In genomic region chr11:78079961-78080921, GRCm38 (mm10) we compare ENCODE assay signal across 8 mouse cellular contexts. TPM values are rescaled to one million over a fixed set of nuclear protein-coding genes. Genes with fewer than 3 reads are reported as not detected.
DNase-seq lines count a peak whose midpoint lies in the region; ATAC-seq and TF ChIP-seq lines count a peak whose summit lies in the region.

Gene Eral1 (minus strand): TSS chr11:78080383.

- WGBS in forebrain, embryonic 12.5 days = 1% methylated on average over 42 of the region's 42 CpGs
- WGBS in heart, postnatal 0 days = 1% methylated on average over 42 of the region's 42 CpGs
- under 1% methylated on average over 42 of the region's 42 CpGs for WGBS in liver, embryonic 16.5 days (ENCODE audit: insufficient replicate concordance)
- WGBS in neural tube, embryonic 14.5 days = 2% methylated on average over 42 of the region's 42 CpGs

- TF ChIP-seq RAD21 in CH12.LX (IDR thresholded peaks at IDR 0.05; ENCODE audit: low read depth, low read length) = no peak

- peaks cover 16 to 31% of the 10 kb centered on the region in 2 experiments for H3K36me3 ChIP-seq in CH12.LX (replicated peaks in 1 of 2; ENCODE audit: control insufficient read depth in 1 of 2, insufficient read depth in 1 of 2, low read length in 1 of 2)
- peaks cover 26% of the 10 kb centered on the region for H3K36me3 ChIP-seq in forebrain, embryonic 12.5 days (replicated peaks)
- H3K36me3 ChIP-seq in heart, postnatal 0 days (replicated peaks; ENCODE audit: control insufficient read depth, insufficient read depth, low read length) = peaks cover 25% of the 10 kb centered on the region
- peaks cover 11% of the 10 kb centered on the region for H3K36me3 ChIP-seq in liver, embryonic 16.5 days (ENCODE audit: control insufficient read depth, insufficient read depth)
- peaks cover 7% of the 10 kb centered on the region; the same call in 1 of the 2 replicates for H3K36me3 ChIP-seq in neural tube, embryonic 14.5 days (ENCODE audit: control insufficient read depth, insufficient read depth, low read length)

- H3K4me1 ChIP-seq in CH12.LX (ENCODE audit: control insufficient read depth in 1 of 2, insufficient read depth in 2 of 2) = peaks cover 4 to 19% of the 10 kb centered on the region in 2 experiments
- peaks cover 15% of the 10 kb centered on the region for H3K4me1 ChIP-seq in forebrain, embryonic 12.5 days
- peaks cover 13% of the 10 kb centered on the region; the same call in 1 of the 2 replicates for H3K4me1 ChIP-seq in heart, postnatal 0 days (ENCODE audit: control insufficient read depth, insufficient read depth)
- peaks cover 22% of the 10 kb centered on the region for H3K4me1 ChIP-seq in liver, embryonic 16.5 days (ENCODE audit: control insufficient read depth, low read depth, low read length)
- peaks cover 7% of the 10 kb centered on the region; the same call in 1 of the 2 replicates for H3K4me1 ChIP-seq in neural tube, embryonic 14.5 days (ENCODE audit: control insufficient read depth, insufficient read depth, low read length)

- peaks cover 17% of the 10 kb centered on the region for H3K79me2 ChIP-seq in CH12.LX (replicated peaks; ENCODE audit: control insufficient read depth, extremely low read depth, insufficient read depth, poor library complexity, severe bottlenecking)

- H3K4me3 ChIP-seq in CH12.LX (replicated peaks in 1 of 3; ENCODE audit: low read depth in 2 of 3, low read length in 2 of 3, poor library complexity in 1 of 3) = peak within 1 kb of the TSS; percentile 73 to 96 (median 86)
- H3K4me3 ChIP-seq in forebrain, embryonic 12.5 days (replicated peaks) = peak within 1 kb of the TSS; percentile 85
- H3K4me3 ChIP-seq in heart, postnatal 0 days (ENCODE audit: low read depth, low read length) = peak within 1 kb of the TSS; percentile 75
- peak within 1 kb of the TSS; percentile 93 for H3K4me3 ChIP-seq in liver, embryonic 16.5 days (ENCODE audit: low read depth, low read length)
- H3K4me3 ChIP-seq in neural tube, embryonic 14.5 days (ENCODE audit: low read depth, low read length) = peak within 1 kb of the TSS; percentile 62

- DNase-seq in CH12.LX (ENCODE audit: extremely low read depth) = peak; percentile 88
- peak; percentile 84 for DNase-seq in c-Kit-positive CD71-positive TER-119-positive erythroid progenitor cells, embryonic 14.5 days (ENCODE audit: low spot score)
- DNase-seq in heart, postnatal 0 days (ENCODE audit: low spot score) = peak; percentile 85
- peak; percentile 89 to 92 for DNase-seq in kidney, postnatal 4 days
- peak; percentile 89 for DNase-seq in testis, postnatal 10 days (ENCODE audit: low spot score)

- dilution Hi-C loops in CH12.LX (cut with MboI; ENCODE audit: extremely low pct_ligation_motif_present, extremely low pct_unique_long_range_greater_than_20kb, low sequenced_read_pairs) = no loop called here

- peak; percentile 91 for ATAC-seq in forebrain, embryonic 12.5 days (ENCODE audit: low FRiP score)
- peak; percentile 96 for ATAC-seq in heart, postnatal 0 days (ENCODE audit: insufficient read depth, low read depth)
- peak; percentile 94 for ATAC-seq in liver, embryonic 16.5 days (ENCODE audit: low read depth)
- peak; percentile 97 for ATAC-seq in neural tube, embryonic 14.5 days (ENCODE audit: low read depth)

- H3K27me3 ChIP-seq in CH12.LX (replicated peaks) = no peaks in the 10 kb centered on the region
- H3K27me3 ChIP-seq in forebrain, embryonic 12.5 days = peaks cover 7% of the 10 kb centered on the region
- H3K27me3 ChIP-seq in heart, postnatal 0 days (ENCODE audit: control insufficient read depth, insufficient read depth, low read length) = no peaks in the 10 kb centered on the region
- no peaks in the 10 kb centered on the region for H3K27me3 ChIP-seq in liver, embryonic 16.5 days (ENCODE audit: control insufficient read depth, insufficient read depth, low read depth, low read length)
- H3K27me3 ChIP-seq in neural tube, embryonic 14.5 days (ENCODE audit: control insufficient read depth, insufficient read depth, low read length) = no peaks in the 10 kb centered on the region

- H3K27ac ChIP-seq in CH12.LX (ENCODE audit: insufficient read depth, low read depth) = peak within 1 kb of the TSS; percentile 27
- H3K27ac ChIP-seq in forebrain, embryonic 12.5 days = peak within 1 kb of the TSS; percentile 57
- H3K27ac ChIP-seq in heart, postnatal 0 days (ENCODE audit: low read depth) = peak within 1 kb of the TSS; percentile 44
- H3K27ac ChIP-seq in liver, embryonic 16.5 days (ENCODE audit: low read length) = peak within 1 kb of the TSS; percentile 86
- peak within 1 kb of the TSS; percentile 68; the same call in 1 of the 2 replicates for H3K27ac ChIP-seq in neural tube, embryonic 14.5 days (ENCODE audit: low read depth, low read length)

- in situ Hi-C loops in CH12.LX (cut with MboI; ENCODE audit: low pct_ligation_motif_present, low pct_unique_long_range_greater_than_20kb, low sequenced_read_pairs) = no loop called here

- TF ChIP-seq CTCF in CH12.LX (conservative IDR thresholded peaks at IDR 0.05 in 1 of 2, IDR thresholded peaks at IDR 0.05 in 1 of 2; ENCODE audit: low read depth in 2 of 2, low read length in 2 of 2) = no peak
- peak; percentile 1; the same call in 1 of the 2 replicates for TF ChIP-seq CTCF in heart, postnatal 0 days (IDR thresholded peaks at IDR 0.05; ENCODE audit: low read depth)

- TF ChIP-seq EP300 in CH12.LX (IDR thresholded peaks at IDR 0.05; ENCODE audit: low read length) = no peak
- no peak for TF ChIP-seq EP300 in heart, postnatal 0 days (IDR thresholded peaks at IDR 0.05; ENCODE audit: low read depth)

- peak; percentile 98 for TF ChIP-seq POLR2A in CH12.LX (IDR thresholded peaks at IDR 0.05; ENCODE audit: low read depth, low read length)

- H3K9me3 ChIP-seq in CH12.LX (replicated peaks; ENCODE audit: low read length) = no peaks in the 10 kb centered on the region
- H3K9me3 ChIP-seq in forebrain, embryonic 12.5 days = no peaks in the 10 kb centered on the region
- no peaks in the 10 kb centered on the region for H3K9me3 ChIP-seq in heart, postnatal 0 days (replicated peaks; ENCODE audit: control insufficient read depth, low read length)
- no peaks in the 10 kb centered on the region for H3K9me3 ChIP-seq in liver, embryonic 16.5 days (replicated peaks; ENCODE audit: control insufficient read depth, low read length)
- H3K9me3 ChIP-seq in neural tube, embryonic 14.5 days (ENCODE audit: control insufficient read depth, low read length) = no peaks in the 10 kb centered on the region

- peak within 1 kb of the TSS; percentile 94 for H3K4me2 ChIP-seq in CH12.LX (ENCODE audit: insufficient read depth, low read depth, poor library complexity, severe bottlenecking)
- peak within 1 kb of the TSS; percentile 73 for H3K4me2 ChIP-seq in forebrain, embryonic 12.5 days
- peak within 1 kb of the TSS; percentile 67 for H3K4me2 ChIP-seq in heart, postnatal 0 days (ENCODE audit: low read depth, low read length)
- H3K4me2 ChIP-seq in liver, embryonic 16.5 days (ENCODE audit: low read depth, low read length) = peak within 1 kb of the TSS; percentile 91
- peak within 1 kb of the TSS; percentile 85 for H3K4me2 ChIP-seq in neural tube, embryonic 14.5 days (ENCODE audit: low read depth, low read length)

- H3K9ac ChIP-seq in CH12.LX (ENCODE audit: insufficient read depth, low read depth) = peak within 1 kb of the TSS; percentile 82
- peak within 1 kb of the TSS; percentile 75 for H3K9ac ChIP-seq in forebrain, embryonic 12.5 days
- H3K9ac ChIP-seq in heart, postnatal 0 days (replicated peaks; ENCODE audit: low read depth, low read length) = peak within 1 kb of the TSS; percentile 69
- H3K9ac ChIP-seq in liver, embryonic 16.5 days (ENCODE audit: low read depth, low read length) = peak within 1 kb of the TSS; percentile 88
- peak within 1 kb of the TSS; percentile 62 for H3K9ac ChIP-seq in neural tube, embryonic 14.5 days (replicated peaks; ENCODE audit: low read depth, low read length)

TF ChIP-seq in CH12.LX, 34 proteins besides CTCF, POLR2A, EP300 and RAD21 (continues in another document):
- TF ChIP-seq MXI1 (IDR thresholded peaks at IDR 0.05; ENCODE audit: low read depth, low read length) (peak; percentile 91), RCOR1 (conservative IDR thresholded peaks at IDR 0.05; ENCODE audit: low read depth, low read length) (no peak), MAX (IDR thresholded peaks at IDR 0.05; ENCODE audit: low read length) (peak; percentile 59; the same call in 1 of the 2 replicates), JUND (conservative IDR thresholded peaks at IDR 0.05; ENCODE audit: low read depth, low read length) (no peak), NRF1 (IDR thresholded peaks at IDR 0.05; ENCODE audit: low read depth, low read length) (peak; percentile 71), MAZ (IDR thresholded peaks at IDR 0.05; ENCODE audit: low read depth, low read length) (no peak), MYC (IDR thresholded peaks at IDR 0.05; ENCODE audit: low read depth, low read length) (peak; percentile 68; the same call in 1 of the 2 replicates), USF2 (conservative IDR thresholded peaks at IDR 0.05; ENCODE audit: low read depth, low read length) (peak; percentile 20; the same call in 1 of the 2 replicates), SIN3A (IDR thresholded peaks at IDR 0.05; ENCODE audit: low read length) (peak; percentile 93), GABPA (IDR thresholded peaks at IDR 0.05; ENCODE audit: insufficient replicate concordance, low read depth, low read length) (no peak; the same call in 1 of the 2 replicates), CHD2 (IDR thresholded peaks at IDR 0.05; ENCODE audit: low read length) (0 out of 2 replicates have a peak, but pooled peaks have one; percentile 48), SMC3 (IDR thresholded peaks at IDR 0.05; ENCODE audit: low read depth, low read length) (no peak), ZMIZ1 (IDR thresholded peaks at IDR 0.05; ENCODE audit: low read depth, low read length) (peak; percentile 86), ZKSCAN1 (IDR thresholded peaks at IDR 0.05; ENCODE audit: borderline replicate concordance, low read depth, low read length) (no peak), POLR2AphosphoS2 (IDR thresholded peaks at IDR 0.05; ENCODE audit: low read depth, low read length) (peak; percentile 86; the same call in 1 of the 2 replicates), JUN (IDR thresholded peaks at IDR 0.05; ENCODE audit: insufficient read depth, low read depth, low read length) (no peak), ETS1 (conservative IDR thresholded peaks at IDR 0.05; ENCODE audit: low read depth, low read length) (no peak)

RNA-seq across cellular contexts. Expression of gene Eral1, which starts in this region (rescaled TPM):
- total RNA-seq in CH12.LX (2012; rRNA removed) (40.5 and 41.5 TPM in 2 replicates), CH12.LX (2014; rRNA removed) (41.5 and 43.2 TPM in 2 replicates)
- polyA plus RNA-seq in CH12.LX (2012; ENCODE audit: insufficient read length, low read depth) = 37.8 and 39.1 TPM in 2 replicates
- polyA plus RNA-seq in forebrain, embryonic 12.5 days (2016; fragmentation: Nextera tagmentation; extraction: Ambion mirVana) = 33.1 and 35.5 TPM in 2 replicates
- total RNA-seq in heart, postnatal 0 days (2014; rRNA removed; ENCODE audit: low replicate concordance) = 33.5 and 40.8 TPM in 2 replicates
- 19.7 TPM in 2 replicates for polyA plus RNA-seq in heart, postnatal 0 days (2015; fragmentation: Nextera tagmentation; extraction: Ambion mirVana)
- polyA plus RNA-seq in liver, embryonic 16.5 days (2015; fragmentation: Nextera tagmentation; extraction: Ambion mirVana) = 12.4 and 12.7 TPM in 2 replicates
- polyA plus RNA-seq in neural tube, embryonic 14.5 days (2014; fragmentation: Nextera tagmentation; extraction: Ambion mirVana) = 30.4 and 33.6 TPM in 2 replicates

Comparison
In these comparisons a context has a peak if more than half of its experiments do, and no peak if none do; other contexts are left out.
1. Peak in every context shown above with its lines: DNase-seq, ATAC-seq, H3K4me3 ChIP-seq and H3K27ac ChIP-seq.
2. H3K27ac ChIP-seq: peak in every context shown above with its lines; median percentile 86 in liver, embryonic 16.5 days; 68 in neural tube, embryonic 14.5 days; 57 in forebrain, embryonic 12.5 days; 44 in heart, postnatal 0 days; 27 in CH12.LX.